Mouse (Mus musculus) adrenal gland, postnatal 0 days (tissue): ENCODE data around the gene Slco1a6. TPM values are rescaled to one million over a fixed set of nuclear protein-coding genes. Genes with fewer than 3 reads are reported as not detected.

Source experiments
- polyA plus RNA-seq: library from polyadenylated mRNA; unstranded; fragments of >200 nt; fragmentation: Nextera tagmentation; extraction: Ambion mirVana; gene quantifications from 2 replicates; pipeline ENCODE4 v1.2.1, GENCODE M21; 2015

Gene Slco1a6
- polyA plus RNA-seq, result not detected in 2 replicates

DNA sequence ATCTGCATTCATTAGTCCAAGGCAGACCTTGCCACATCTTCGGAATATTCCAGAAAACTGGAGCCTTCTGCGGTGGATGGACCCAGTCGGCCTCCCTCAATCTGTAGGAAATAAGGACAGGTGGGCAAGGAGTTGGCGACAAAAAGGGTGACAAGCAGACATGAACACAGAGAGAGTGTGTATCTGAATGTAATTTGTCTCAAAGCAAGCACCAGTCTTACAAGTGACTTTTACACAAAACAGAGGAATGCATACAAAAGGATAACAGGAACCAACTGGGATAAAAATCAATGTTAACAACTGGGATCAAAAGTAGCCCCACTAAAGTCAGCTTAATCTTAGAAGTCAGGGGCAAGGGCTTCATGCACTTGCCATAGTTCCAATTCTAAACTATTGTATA, at the start of gene Slco1a6:
Gene Slco1a6, minus strand, starts transcription at position 101 of the 400 bp plus-strand sequence.

Other genes starting within 250 kb of the Slco1a6 start
- gene Gm6614, start 197.1 kb downstream of the Slco1a6 start, polyA plus RNA-seq, result not detected in 2 replicates
- not detected in 2 replicates for gene Iapp, start 89.9 kb upstream of the Slco1a6 start, polyA plus RNA-seq
- gene Slco1a5, start 114.5 kb upstream of the Slco1a6 start, polyA plus RNA-seq, result not detected in 2 replicates
- gene Pyroxd1, start 137.1 kb upstream of the Slco1a6 start, polyA plus RNA-seq, result 13.8 and 18.9 TPM in 2 replicates
- 9.9 and 15.0 TPM in 2 replicates for gene Recql, start 178.6 kb upstream of the Slco1a6 start, polyA plus RNA-seq
- 40.7 and 50.1 TPM in 2 replicates for gene Golt1b, start 178.7 kb upstream of the Slco1a6 start, polyA plus RNA-seq
- gene Spx, start 204.9 kb upstream of the Slco1a6 start, polyA plus RNA-seq, result 0.25 and 0.68 TPM in 2 replicates